Mouse (Mus musculus): ENCODE results near the gene Bod1l. TPM values are rescaled to one million over a fixed set of nuclear protein-coding genes. Genes with fewer than 3 reads are reported as not detected.

Bod1l gene
- polyA plus RNA-seq, 1 experiment from 2014 or later, result 31.8 TPM

- DNase-seq (ENCODE audit: low spot score), result no peak
Observed at GRCm38 (mm10) chr5:41758671-41759639, 85.2 kb downstream of the Bod1l start.

- no peak for DNase-seq (ENCODE audit: low spot score)
Observed at GRCm38 (mm10) chr5:41757338-41757737, 86.8 kb downstream of the Bod1l start.

- no peak for DNase-seq (ENCODE audit: low spot score)
Observed at GRCm38 (mm10) chr5:41756396-41756795, 87.7 kb downstream of the Bod1l start.

GRCm38 (mm10) chr5:41755373-41755960 lies 88.6 kb downstream of the Bod1l start:
- DNase-seq (ENCODE audit: low spot score), result no peak

GRCm38 (mm10) chr5:41754836-41755235 lies 89.3 kb downstream of the Bod1l start:
- DNase-seq (ENCODE audit: low spot score), result no peak

GRCm38 (mm10) chr5:41754226-41754775 lies 89.8 kb downstream of the Bod1l start:
- DNase-seq (ENCODE audit: low spot score), result no peak

GRCm38 (mm10) chr5:41752721-41753120 lies 91.4 kb downstream of the Bod1l start:
- DNase-seq (ENCODE audit: low spot score), result no peak

GRCm38 (mm10) chr5:41744898-41745780 lies 99.0 kb downstream of the Bod1l start:
- no peak for DNase-seq (ENCODE audit: low spot score)

- no peak for DNase-seq (ENCODE audit: low spot score)
Observed at GRCm38 (mm10) chr5:41744234-41744633, 99.9 kb downstream of the Bod1l start.

GRCm38 (mm10) chr5:41738817-41739216 lies 105.3 kb downstream of the Bod1l start:
- no peak for DNase-seq (ENCODE audit: low spot score)

Small RNA genes within 50 kb of the gene (microRNA-seq; reads per million reads assigned to microRNA genes)
- gene Mir6414 (ENCODE audit: borderline number of aligned reads), result not detected

Other genes starting within 250 kb of the Bod1l start
- 35.6 and 41.0 TPM in 2 replicates for gene Rab28, start 136.2 kb downstream of the Bod1l start, polyA plus RNA-seq (2015; fragmentation: Nextera tagmentation; extraction: Ambion mirVana)
- not detected in 2 replicates for gene Nkx3-2, start 79.8 kb downstream of the Bod1l start, polyA plus RNA-seq (2015; fragmentation: Nextera tagmentation; extraction: Ambion mirVana)
- gene Gm16223, start 223.6 kb upstream of the Bod1l start, polyA plus RNA-seq (2015; fragmentation: Nextera tagmentation; extraction: Ambion mirVana), result not detected in 2 replicates